Mouse (Mus musculus): ENCODE data around the gene Tmem179b.
"Not testable (repeated sequence)": the region's sequence is repeated elsewhere in the genome, so short reads cannot be mapped to it uniquely, and the experiment has no call there.

Tmem179b gene

GRCm38 (mm10) chr19:8734334-8734733 lies 39.9 kb downstream of the Tmem179b start:
- DNase-seq (ENCODE audit: low spot score), result no peak

- DNase-seq (ENCODE audit: low spot score), result not testable (repeated sequence)
Observed at GRCm38 (mm10) chr19:8728335-8729099, 45.8 kb downstream of the Tmem179b start.

- DNase-seq (ENCODE audit: low spot score), result peak; percentile 58
Observed at GRCm38 (mm10) chr19:8727495-8728114, 46.7 kb downstream of the Tmem179b start.

- DNase-seq (ENCODE audit: low spot score), result peak; percentile 48
Observed at GRCm38 (mm10) chr19:8726609-8727390, 47.5 kb downstream of the Tmem179b start.

GRCm38 (mm10) chr19:8725081-8725613 lies 49.1 kb downstream of the Tmem179b start:
- no peak for DNase-seq (ENCODE audit: low spot score)

DNA sequence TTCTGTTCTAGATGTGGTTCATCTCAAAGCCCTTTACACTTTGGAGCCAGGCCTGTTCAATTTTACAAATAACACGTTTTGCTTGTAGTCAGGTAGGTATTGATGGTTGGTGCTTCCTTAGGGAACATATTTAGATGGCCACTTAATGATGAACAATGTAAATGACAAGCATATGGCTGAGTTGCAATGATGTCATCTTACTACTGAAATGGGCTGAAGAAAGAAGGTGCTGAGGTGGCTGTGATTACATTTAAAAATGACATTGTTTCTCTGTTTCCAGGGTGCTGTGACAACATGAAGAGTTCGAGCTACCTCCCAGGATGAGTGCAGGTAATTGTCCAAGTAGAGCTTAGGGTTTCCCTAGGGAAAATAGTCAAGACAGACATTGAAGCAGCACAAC lies 49.9 kb downstream of the Tmem179b start:
- DNase-seq (ENCODE audit: low spot score), result no peak

DNA sequence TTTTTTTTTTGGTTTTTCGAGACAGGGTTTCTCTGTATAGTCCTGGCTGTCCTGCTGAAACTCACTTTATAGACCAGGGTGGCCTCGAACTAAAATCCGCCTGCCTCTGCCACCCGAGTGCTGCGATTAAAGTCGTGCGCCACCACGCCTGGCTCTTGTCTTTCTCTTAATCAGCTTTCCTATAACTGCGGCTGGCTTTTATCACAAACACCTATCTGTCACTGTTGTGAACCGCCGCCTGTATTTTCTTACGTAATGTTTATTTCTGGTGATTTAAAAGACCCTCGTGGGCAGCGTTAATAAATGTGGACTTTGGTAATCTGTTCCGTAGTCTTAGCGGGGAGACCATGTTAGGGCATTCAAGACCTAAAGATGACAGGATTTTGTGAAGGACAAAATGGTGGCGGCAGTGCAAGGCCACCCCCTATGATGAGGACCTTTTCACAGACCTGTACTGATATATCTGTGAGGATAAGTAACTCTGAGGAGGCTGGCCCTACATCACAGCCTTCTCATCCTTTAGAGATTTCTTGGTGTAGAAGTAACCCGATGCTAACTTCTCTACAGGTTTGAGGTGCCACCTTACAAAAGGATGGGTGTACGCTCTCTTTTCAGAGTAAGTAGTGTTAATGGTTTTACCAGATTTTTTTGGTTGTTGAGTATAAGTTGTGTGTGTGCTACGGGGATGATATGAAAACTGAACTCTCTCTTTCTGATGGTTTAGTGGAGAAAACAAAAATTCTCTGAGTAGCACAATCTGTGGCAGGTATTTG lies 50.5 kb downstream of the Tmem179b start:
- peak; percentile 37 for DNase-seq (ENCODE audit: low spot score)

- peak; percentile 96 for DNase-seq (ENCODE audit: low spot score)
Observed at GRCm38 (mm10) chr19:8722907-8723573, 51.2 kb downstream of the Tmem179b start, which contains the start of gene Slc3a2. Slc3a2 (minus strand) TSS chr19:8723369.

DNA sequence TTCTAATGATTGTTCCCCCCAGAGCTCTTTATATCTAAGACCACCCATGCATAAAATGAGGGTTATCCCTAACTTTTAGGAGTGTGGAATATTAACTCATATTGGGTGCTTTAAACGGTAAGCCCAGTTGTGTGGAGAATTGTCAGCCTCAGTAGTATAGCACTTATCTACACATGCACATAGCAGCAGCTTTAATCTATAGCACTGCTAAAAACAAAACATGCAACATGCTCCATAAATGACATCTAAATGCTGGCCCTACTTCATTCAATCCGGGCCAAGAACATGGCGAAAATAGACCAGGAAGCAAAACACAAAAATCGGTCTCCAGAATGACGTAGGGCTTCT lies 51.7 kb downstream of the Tmem179b start:
- no peak for DNase-seq (ENCODE audit: low spot score)

Data from embryo, embryonic 10 days (tissue).